Mouse (Mus musculus): ENCODE measurements around the gene Rfx3. TPM values are rescaled to one million over a fixed set of nuclear protein-coding genes. Genes with fewer than 3 reads are reported as not detected.

Rfx3 gene
- total RNA-seq, 2 experiments from 2014 or later: 141 to 146 TPM

GRCm38 (mm10) chr19:27905172-27905571, 105.8 kb downstream of the Rfx3 start:
- DNase-seq: no peak

- DNase-seq: no peak
Measured at GRCm38 (mm10) chr19:27904655-27905054, 106.3 kb downstream of the Rfx3 start.

- DNase-seq: peak in 1 of 2 experiments; percentile 33
Measured at GRCm38 (mm10) chr19:27904209-27904608, 106.8 kb downstream of the Rfx3 start.

- no peak for DNase-seq
Measured at GRCm38 (mm10) chr19:27902601-27903000, 108.4 kb downstream of the Rfx3 start.

- DNase-seq: no peak
Measured at GRCm38 (mm10) chr19:27901693-27902092, 109.3 kb downstream of the Rfx3 start.

GRCm38 (mm10) chr19:27884520-27884919, 126.4 kb downstream of the Rfx3 start:
- DNase-seq: no peak

- DNase-seq: no peak
Measured at GRCm38 (mm10) chr19:27877429-27877828, 133.5 kb downstream of the Rfx3 start.

GRCm38 (mm10) chr19:27870794-27871193, 140.2 kb downstream of the Rfx3 start:
- DNase-seq: no peak

GRCm38 (mm10) chr19:27859641-27860040, 151.3 kb downstream of the Rfx3 start:
- no peak for DNase-seq

GRCm38 (mm10) chr19:27848946-27849345, 162.0 kb downstream of the Rfx3 start:
- no peak for DNase-seq

- no peak for DNase-seq
Measured at GRCm38 (mm10) chr19:27847055-27847454, 163.9 kb downstream of the Rfx3 start.

- DNase-seq: no peak
Measured at GRCm38 (mm10) chr19:27838635-27839034, 172.3 kb downstream of the Rfx3 start.

GRCm38 (mm10) chr19:27838041-27838440, 172.9 kb downstream of the Rfx3 start:
- DNase-seq: no peak

GRCm38 (mm10) chr19:27832448-27832847, 178.5 kb downstream of the Rfx3 start:
- no peak for DNase-seq

GRCm38 (mm10) chr19:27828316-27828715, 182.7 kb downstream of the Rfx3 start:
- no peak for DNase-seq

- DNase-seq: no peak
Measured at GRCm38 (mm10) chr19:27817661-27818060, 193.3 kb downstream of the Rfx3 start.

GRCm38 (mm10) chr19:27780030-27780429, 230.9 kb downstream of the Rfx3 start:
- DNase-seq: no peak

GRCm38 (mm10) chr19:27770716-27771265, 240.2 kb downstream of the Rfx3 start:
- no peak for DNase-seq

- no peak for DNase-seq
Measured at GRCm38 (mm10) chr19:27768444-27768843, 242.5 kb downstream of the Rfx3 start.

- no peak for DNase-seq
Measured at GRCm38 (mm10) chr19:27760309-27760708, 250.7 kb downstream of the Rfx3 start.

- no peak for DNase-seq
Measured at GRCm38 (mm10) chr19:27759347-27759746, 251.6 kb downstream of the Rfx3 start.

- no peak for DNase-seq
Measured at GRCm38 (mm10) chr19:27747301-27747700, 263.7 kb downstream of the Rfx3 start.

- DNase-seq: no peak
Measured at GRCm38 (mm10) chr19:27738908-27739307, 272.1 kb downstream of the Rfx3 start.

GRCm38 (mm10) chr19:27736571-27736970, 274.4 kb downstream of the Rfx3 start:
- no peak for DNase-seq

GRCm38 (mm10) chr19:27718931-27719330, 292.0 kb downstream of the Rfx3 start:
- no peak for DNase-seq

Data from layer of hippocampus, postnatal 36 days (tissue).